Mouse (Mus musculus) bone marrow macrophage, adult 2 months (primary cell): ENCODE results near the gene Ntf5.

ENCODE experiments used
- CTCF ChIP-seq: IDR thresholded peaks from 2 replicates; pipeline ENCODE4 v1.5.1; 2012; ENCODE audit warnings: low read depth, mild to moderate bottlenecking, low read length, moderate library complexity
- POLR2A ChIP-seq: IDR thresholded peaks from 2 replicates; pipeline ENCODE4 v1.6.1; 2012; ENCODE audit warnings: mild to moderate bottlenecking, low read depth, low read length, borderline replicate concordance

- TF ChIP-seq CTCF (no peak), POLR2A (no peak)
Observed at GRCm38 (mm10) chr7:45415636-45416035, 2.1 kb downstream of the Ntf5 start.
